Mouse (Mus musculus) urinary bladder, adult 18-20 months (tissue): ENCODE results near the gene Doc2a.

Experiments
- DNase-seq, 2 experiments: peaks; one replicate each; pipeline ENCODE4 v3.0.0; 2022; ENCODE audit warnings: low spot score in 2 of 2, mixed read lengths in 2 of 2

Doc2a gene

DNA sequence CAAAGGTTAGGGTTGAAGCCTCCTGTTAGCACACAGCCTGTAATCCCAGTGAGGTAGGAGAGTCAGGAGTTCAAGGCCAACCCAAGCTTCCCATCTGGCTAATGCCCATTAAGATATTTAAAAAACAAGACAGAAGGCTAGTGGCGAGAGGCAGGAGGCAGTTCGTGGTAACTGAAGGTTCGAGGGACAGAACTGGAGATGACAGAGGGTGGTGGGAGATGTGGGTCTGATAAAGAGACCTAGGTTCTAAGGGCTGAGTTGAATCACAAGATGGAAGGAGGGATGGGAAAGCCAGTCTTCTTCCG is at the start of gene Doc2a:
Doc2a (plus strand) TSS at position 301 of the 305 bp plus-strand sequence.
- no peak for DNase-seq

DNA sequence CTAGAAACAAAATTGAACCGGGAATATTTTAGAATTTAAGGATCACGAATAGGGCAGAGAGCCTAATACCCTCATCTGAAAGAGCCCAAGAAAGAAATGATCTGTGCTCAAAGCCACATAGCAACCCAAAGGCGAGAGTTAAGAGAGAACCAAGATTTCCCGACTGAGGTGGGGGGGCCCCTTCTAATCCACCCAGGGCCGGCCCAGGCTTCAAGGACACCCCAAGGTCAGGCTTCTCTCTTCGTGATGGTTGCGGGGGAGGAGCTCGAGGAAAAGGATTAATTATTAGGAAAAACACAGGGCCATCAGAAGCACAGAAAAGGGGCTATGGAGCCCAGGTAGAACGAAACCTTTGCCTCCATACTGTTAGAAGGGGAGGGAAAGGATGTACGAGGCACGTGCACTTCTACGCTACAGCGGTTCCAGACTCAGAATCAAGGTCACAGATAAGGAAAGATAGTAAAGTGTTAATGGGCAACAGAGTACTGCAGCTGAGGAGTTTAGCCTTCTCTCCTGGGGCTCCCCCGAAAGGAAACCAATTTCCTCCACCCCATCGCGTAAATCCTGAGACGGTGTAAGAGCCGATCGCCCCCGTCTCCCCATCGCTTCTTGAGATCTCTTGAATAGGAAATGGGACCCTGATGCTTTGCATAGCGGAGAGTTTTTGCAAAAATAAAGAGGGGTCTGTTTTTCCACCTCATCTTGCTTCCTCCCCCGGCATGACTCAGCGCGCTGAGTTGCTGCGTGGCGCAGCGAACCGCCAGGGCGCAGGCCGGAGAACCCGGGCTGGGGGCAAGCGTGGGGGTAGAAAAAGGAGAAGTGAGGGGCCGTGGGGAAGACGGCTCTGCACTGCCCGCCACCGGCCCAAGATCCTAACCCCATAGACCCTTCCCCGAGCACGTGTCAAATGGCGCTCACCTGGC is 48.8 kb upstream of the Doc2a start:
- DNase-seq = no peak

DNA sequence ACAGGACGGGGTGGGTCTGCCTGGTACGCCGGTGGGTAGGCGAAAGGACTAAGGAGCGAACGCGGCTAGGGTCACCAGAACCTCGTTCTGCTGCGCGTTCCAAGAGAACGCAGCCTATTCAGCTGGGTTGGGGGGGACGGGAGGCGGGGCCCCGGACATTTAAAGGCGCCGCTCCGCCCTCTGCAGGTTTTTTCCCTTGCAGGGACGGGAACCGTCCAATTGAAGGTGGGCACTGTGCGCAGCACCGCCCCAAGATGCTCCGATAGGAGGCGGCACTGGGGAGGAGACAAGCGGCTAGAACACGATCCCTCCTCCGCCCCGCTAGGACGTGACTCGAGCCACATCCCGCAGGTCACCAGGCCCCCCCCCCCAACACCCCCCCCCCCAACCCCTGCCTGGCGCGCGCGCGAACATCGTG is 48.2 kb upstream of the Doc2a start:
- DNase-seq = peak; percentile 84 to 98

DNA sequence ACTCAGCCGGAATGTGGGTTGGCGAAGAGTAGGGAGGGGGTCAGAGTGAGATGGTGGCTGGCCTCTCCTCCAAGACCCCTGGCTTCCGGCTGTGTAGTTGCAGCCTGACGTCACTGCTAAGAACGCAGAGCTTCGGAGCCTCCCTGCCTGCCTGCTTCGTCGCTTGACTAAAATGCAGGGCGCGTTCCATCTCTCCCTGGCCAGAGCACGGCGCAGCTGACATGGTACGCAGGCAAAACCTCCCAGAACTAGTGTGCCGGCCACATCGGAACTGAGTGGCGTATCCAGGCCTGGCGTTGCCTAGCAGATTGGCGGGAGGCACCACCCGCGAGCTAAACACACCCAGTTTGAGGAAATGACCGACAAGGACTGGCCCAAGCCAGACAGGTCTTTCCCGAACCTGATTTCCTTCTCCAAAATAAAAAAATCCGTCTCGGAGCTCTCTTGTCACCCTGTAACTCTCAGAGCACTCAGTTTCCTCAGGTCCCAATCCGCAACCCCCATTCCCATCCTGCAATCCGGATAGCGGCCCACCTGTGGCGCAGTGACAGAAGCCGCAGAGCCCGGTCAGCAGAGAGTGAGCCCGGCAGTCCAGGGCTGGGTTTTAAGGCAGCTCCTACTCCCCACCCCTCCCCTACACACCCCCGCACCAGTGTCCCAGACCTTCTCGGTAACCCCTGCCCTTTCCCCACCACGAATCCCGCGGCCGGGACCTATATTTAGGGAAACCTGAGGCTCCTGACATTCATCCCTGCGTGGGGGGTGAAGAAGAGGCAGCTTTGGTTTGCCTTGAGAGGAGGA is 47.5 kb upstream of the Doc2a start:
- DNase-seq = peak in 1 of 2 experiments; percentile 74

DNA sequence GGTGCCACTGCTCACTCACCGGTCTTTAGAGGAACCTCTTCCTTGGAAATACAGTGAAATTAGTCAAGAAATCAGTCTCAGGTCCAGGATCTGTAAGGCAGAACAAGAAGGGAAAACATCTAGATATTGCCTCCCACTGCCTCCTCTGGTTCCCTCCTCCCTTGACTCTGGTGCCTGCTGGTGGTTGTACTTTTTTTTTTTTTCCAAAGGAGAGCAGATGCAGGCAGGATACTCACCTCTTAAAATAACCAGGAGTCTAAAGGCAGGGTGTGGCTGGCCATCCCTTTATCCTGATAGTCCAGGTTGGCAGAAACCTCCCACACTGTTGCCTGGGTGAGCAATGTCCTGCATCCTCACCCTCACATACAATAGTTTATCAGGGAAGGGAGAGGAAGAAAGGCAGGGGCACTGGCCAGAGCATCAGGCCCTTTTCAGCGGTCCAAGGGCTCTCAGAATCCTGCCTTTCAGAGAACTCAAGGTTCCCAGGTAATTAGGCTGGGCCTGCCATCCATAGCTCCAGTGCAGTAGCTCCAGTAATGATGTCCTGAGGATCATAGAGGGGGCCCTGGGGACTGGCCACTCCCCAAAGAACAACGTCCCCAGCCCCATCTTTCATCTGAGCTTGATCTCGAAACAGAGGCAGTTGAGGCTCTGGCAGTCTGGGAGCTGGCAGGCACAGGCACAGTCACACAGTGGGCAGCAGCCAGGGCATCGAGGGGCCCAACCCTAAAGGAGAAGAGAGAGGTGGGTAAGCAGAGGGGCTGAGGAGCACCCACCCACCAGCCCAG is 46.8 kb upstream of the Doc2a start:
- no peak for DNase-seq

DNA sequence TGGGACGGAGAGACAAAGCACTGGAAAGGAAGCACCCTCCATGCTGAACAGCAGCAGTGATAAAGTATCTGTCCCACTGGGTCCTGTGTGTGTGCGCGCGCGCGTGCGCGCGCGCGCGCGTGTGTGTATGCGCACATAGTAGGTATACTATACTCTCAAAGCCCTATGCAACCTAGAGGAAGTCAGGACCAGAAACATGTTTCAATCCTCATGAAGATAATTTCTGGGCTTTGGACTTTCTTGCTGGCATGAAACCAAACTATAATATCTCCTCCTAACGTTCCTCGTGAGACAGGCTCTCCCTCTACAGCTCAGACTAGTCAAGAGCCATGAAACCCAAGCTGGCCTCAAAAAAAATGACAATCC is 46.2 kb upstream of the Doc2a start:
- DNase-seq = no peak

DNA sequence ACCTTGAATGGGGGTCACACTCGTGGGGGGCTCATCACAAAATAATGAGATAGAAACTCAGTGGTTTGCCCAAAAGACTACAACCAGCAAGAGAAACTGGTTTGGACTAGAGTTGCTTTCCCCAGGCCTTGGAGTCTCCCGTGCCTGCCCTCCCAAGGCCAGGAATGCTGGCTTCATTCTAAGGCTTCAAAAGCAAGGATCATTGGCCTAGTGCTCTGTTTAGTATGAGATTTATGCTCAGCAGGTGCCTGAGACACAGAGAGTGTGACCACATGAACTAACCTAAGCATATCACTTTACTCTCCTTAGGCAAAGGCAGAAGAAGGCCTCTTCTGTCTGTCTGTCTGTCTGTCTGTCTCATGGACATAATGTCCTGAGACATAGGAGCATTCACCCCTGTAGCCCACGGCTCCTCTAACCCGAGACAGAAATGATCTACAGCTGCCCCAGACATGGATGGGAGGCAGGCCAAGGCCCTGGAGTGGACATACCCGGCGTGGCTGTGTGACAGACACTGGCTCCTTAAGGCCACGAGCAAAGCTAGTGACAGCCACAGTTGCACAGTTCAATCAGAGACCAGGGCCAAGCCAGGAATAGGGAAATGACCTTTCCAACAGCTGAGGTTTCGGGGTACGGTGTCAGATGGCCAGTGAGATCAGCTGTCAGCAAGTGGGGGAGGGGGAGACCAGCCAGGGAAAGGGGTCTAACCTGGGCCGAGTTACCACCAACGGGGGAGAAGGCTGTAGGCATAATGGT is 44.9 kb upstream of the Doc2a start:
- no peak for DNase-seq

DNA sequence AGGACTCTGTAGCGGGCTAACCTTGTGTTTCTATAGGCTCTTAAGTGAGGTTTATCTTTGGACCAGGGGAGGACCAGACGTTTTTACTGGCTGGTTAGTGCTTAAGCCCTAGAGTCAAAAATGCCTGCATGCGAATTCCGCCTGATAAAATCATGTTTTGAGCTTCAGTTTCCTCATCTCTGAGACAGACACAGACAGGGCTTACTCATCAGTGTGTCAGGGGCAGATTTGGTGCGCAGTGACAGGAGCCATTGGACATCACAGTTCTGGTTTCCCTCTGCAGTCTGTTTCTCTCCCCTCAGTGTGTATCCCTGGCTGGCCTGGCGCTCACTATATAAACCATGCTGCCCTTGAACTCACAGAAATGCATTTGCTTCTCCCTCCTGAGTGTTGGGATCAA is 44.0 kb upstream of the Doc2a start:
- DNase-seq = no peak

DNA sequence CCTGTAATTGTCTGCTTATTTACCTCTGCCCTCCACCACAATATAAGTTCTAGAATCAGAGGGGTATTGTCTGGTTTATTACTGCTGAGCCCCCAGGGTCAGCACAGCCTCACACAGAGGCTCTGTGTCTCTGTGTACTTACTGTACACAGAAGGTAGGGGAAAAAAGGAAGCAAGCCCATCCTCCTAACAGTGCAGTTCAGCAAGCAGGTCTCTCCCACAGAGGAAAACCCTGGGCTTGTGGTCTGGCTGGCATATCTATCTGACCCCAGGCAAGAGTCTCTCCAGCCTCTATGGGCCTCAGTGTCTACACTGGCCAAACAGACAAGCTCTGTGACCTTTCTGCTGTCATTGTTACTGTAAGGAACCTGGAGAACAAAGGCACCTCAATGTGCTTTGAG is 43.5 kb upstream of the Doc2a start:
- DNase-seq = no peak

DNA sequence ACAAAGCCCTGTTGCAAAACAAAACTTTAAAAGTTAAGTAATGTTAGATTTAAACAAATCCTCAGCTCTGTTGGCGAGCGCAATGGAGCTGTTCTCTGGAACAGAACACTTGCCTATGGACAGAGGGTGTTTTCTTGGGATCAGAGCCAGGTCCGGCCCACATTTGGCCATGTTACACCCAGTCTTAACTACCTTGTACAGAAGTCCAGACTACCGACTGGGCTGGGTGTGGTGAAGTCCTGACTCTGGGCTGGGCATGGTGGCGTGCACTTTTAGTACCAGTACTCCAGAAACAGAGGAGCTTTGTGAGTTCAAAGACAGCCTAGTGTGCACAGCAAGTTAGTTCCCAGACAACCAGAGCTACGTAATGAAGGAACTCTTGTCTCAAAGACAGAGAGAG is 40.3 kb upstream of the Doc2a start:
- DNase-seq = no peak

DNA sequence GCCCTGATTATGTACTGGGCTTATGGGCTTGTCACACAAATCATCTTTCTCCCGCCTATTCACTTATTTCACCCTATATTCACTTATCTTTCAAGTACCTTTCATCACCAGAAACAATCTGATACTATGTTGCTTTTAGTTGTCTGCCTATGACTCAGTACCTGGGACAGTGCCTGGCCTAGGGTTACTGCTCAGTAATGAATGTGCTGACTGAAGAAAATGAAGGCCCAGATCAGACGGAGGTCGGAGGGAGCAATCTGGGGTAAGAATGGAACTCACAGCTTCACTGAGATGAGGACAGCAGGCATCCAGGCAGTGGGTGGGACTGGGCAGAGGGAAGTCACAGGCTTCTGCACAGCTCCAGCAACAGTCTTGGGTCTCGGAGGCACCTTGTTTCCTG is 39.8 kb upstream of the Doc2a start:
- DNase-seq = no peak

DNA sequence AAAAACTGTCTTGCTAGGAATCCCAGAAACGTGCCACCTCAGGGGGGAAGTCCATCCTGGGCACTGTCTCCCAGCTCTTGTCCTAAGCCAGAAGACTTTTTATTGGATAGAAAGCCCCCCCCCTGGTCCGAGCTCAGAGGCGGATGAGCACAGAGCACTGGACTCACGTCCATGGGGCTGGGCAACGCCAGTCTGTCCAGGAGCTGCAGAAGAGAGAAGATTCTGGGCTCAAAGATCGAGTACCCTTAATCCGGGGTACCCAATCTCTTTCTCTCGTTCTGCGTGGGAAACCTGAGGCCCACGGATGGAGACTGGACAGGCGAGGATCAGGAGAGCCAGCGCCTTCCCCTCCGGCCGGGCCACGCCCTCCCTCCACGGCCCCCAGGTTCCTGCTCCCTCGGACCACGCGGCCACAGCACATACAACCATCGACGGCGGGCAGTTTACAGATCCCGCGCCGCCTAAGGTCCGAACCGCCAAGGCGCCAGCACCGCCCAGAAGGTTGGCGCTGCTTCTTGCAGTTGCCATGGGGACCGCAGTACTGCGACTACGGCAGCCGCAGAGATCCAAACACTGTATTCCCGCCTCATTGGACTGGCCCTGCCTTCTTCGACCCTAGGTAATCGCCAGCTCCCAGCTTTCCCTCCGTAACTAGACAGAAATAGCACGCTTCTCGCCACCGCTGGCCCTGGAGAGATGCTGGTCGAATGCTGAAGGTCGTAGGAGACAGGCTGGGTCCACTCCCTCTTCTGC is 38.3 kb upstream of the Doc2a start:
- peak; percentile 79 to 81 for DNase-seq

DNA sequence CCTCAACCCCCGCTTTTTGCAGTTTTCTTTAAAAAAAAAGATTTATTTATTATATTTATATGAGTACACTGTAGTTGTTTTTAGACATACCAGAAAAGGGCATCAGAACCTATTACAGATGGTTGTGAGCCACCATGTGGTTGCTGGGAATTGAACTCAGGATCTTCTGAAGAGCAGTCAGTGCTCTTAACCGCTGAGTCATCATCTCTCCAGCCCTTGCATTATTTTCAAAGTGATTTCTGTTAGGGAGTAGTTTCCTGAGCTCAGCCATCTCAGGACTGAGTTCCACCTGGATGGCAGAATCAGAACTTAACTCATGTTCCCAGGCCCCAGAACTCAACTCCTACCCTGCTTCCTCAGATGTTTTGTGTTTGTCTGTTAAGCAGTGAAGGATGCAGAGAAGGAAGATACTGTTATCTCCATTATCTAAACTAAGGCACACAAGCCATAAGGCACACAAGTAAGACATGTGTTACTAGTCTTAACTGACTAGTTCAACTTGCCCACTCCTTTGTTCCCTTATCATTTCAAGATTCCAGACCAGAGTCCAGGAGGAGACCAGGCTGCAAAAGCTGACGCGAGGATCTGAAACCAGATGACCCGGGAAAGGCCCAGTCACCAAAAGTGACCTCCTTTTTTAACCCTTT is 37.4 kb upstream of the Doc2a start:
- no peak for DNase-seq

DNA sequence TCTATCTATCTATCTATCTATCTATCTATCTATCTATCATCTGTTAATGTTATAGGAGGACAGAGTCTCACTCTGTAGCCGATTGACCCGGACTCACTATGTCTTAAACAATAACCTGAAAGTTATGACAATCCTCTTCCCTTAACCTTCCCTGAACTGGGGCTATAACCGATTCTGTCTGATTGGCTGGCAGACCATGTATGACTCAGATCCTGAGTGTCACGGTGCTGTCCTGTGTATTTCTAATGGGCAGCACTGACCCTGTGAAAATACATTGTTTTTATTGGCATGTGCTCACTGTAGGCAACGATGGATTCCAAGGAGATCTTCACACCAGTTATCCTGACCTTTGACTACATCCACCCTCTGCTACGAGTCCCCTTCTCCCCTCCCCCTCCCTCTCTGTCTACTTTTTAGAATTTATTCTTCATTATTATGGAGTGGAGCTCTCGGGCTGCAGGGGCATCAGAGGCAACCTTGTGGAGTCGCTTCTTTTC is 31.4 kb upstream of the Doc2a start:
- no peak for DNase-seq

DNA sequence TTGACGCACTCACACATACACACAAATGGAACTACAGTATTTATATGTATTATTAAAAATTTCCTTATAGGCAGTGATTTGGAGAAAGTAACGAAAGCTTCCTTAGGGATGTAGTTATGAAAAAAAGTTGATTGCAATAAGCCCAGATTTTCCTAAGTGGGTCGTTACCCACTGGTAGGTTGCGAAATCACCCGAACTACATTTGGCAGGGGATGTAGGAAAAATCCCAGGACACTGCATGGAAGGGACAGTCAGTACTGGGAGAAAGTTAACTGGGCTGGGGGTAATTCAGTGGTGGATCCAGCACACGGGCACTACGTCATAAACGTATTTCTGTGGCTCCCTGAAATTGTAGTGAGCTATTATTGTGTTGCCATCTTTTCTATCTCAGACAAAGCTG is 30.7 kb upstream of the Doc2a start:
- no peak for DNase-seq

DNA sequence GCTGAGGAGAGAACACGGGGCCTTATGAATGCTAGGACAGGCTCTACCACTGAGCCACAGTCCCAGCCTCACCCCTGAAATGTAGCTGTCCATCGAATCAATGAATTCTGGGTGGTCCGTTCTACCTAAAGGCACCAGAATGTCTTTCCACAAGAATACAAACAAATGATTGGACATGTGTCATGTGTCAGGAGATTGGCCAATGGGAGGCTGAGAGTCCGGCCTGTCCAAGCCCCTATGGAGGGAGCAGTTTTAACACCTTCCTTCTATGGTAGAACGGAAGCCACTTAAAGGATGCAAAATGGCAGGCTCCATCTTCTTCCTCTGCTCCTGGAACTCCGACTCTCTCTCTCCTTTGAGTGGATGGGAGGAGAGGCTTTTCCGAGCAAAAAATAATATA is 29.6 kb upstream of the Doc2a start:
- no peak for DNase-seq

DNA sequence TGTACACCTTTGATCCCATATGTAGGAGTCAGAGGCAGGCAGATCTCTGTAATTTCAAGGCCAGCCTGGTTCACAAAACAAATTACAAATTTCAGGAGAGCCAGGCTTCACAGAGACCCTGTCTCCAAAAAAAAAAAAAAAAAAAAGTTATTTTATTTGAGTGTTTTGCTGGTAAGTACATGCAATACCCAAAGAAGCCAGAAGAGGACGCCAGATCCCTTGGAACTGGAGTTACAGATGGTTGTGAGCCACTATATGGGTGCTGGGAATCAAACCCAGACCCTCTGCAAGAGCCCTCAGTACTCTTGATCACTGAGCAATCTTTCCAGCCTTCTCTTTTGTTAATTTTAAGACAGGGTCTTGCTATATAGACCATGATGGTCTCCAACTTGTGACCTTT is 28.4 kb upstream of the Doc2a start:
- no peak for DNase-seq

DNA sequence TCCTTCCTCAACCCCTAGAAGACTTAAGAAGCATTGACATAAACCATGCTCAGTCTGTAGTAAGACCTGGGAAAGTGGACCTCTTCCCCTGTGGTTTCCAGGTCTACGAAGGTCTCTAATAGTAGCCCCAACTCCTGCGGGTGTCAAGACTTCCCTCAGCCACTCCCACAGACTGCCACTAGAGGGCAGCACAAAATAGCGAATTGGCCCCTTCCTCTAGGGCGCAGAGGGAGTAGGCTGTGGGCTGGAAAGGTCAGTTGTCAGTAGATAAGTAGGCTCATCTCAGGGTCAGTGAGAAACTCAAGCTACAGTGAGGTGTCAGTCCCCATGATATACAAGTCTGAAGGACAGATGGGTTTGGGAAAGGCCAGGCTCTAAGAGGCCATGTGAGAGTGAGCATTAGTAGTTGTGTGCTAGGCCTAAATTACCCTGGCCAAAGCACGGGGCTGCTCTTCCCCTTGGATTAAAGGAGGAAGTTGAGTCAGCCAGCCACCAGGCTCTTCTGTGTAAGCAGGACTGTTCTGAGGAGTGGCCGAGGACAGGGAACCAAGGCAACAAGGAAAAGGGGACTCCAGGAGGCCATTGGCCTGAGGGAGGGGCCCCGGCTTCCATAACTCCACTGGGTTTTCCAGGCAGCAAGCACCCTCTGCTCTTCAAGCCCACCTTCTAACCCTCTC is 25.2 kb upstream of the Doc2a start:
- peak; percentile 53 to 57 for DNase-seq

DNA sequence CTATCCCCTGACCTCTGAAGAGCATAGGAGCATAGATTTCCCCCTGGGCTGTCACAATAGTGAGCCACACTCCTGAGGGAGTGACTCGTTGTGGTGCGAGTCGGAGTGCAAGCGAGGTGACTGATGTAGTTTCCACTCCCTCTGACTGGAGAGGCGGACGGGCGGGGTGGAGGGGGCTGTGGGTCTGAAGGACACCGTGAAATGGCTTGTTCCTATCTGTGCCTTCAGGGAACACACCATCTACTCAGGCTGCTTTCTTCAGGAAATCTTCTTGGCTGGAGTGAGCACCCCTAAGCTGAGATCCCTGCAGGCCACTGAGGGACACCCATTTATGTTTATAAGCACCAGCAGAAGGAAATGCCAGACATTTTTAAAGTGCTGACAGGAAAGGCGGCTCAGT is 24.5 kb upstream of the Doc2a start:
- no peak for DNase-seq
